Comparison of ENCODE assay signal across 9 mouse cellular contexts in genomic region chr7:141491151-141491550, GRCm38 (mm10). TPM values are rescaled to one million over a fixed set of nuclear protein-coding genes. Genes with fewer than 3 reads are reported as not detected.
DNase-seq lines count a peak whose midpoint lies in the region; ATAC-seq lines count a peak whose summit lies in the region.
"Had no signal": no experiment of that assay in that cellular context is flagged by ENCODE, and none has a peak within 500 bp of the region (broad histone marks: within the 10 kb centered on the region; RNA-seq: fewer than 3 reads in every experiment).

No protein-coding gene starts in this region.

- DNase-seq in embryo, embryonic 10.5 days (ENCODE audit: low spot score): peak; percentile 10
- no peak for DNase-seq in embryo, embryonic 10 days (ENCODE audit: low spot score)
- peak; percentile 24 for DNase-seq in retina, postnatal 1 day
- no peak for DNase-seq in retina, embryonic 14.5 days (ENCODE audit: low spot score)
- DNase-seq in thymus, postnatal 4 days: peak; percentile 57
- no peak for DNase-seq in ovary, adult 18-20 months (ENCODE audit: low spot score)
- DNase-seq in gastrocnemius, adult 8-10 months (ENCODE audit: low spot score in 2 of 2): no peak
- DNase-seq: gastrocnemius, postnatal 14 days had no signal

- peak; percentile 74 for ATAC-seq in liver, embryonic 12.5 days

- H3K27ac ChIP-seq in liver, embryonic 12.5 days: no peak overlapping the region

- no peak overlapping the region for H3K9ac ChIP-seq in liver, embryonic 12.5 days

- no peak overlapping the region for H3K4me3 ChIP-seq in liver, embryonic 12.5 days

- H3K36me3 ChIP-seq in liver, embryonic 12.5 days: peaks cover 69% of the 10 kb centered on the region

- peaks cover 11% of the 10 kb centered on the region for H3K4me1 ChIP-seq in liver, embryonic 12.5 days

- H3K4me2 ChIP-seq in liver, embryonic 12.5 days: no peak overlapping the region

- H3K27me3 ChIP-seq in liver, embryonic 12.5 days (replicated peaks): no peaks in the 10 kb centered on the region

- no peaks in the 10 kb centered on the region for H3K9me3 ChIP-seq in liver, embryonic 12.5 days (replicated peaks)

- WGBS in liver, embryonic 12.5 days (ENCODE audit: insufficient replicate concordance): 42% methylated on average over 2 of the region's 2 CpGs

RNA-seq across cellular contexts. Expression of gene Tspan4, which starts 16.1 kb away (rescaled TPM):
- 56.1 and 60.9 TPM in 2 replicates for polyA plus RNA-seq in liver, embryonic 12.5 days (2016; fragmentation: Nextera tagmentation; extraction: Ambion mirVana)
- 10 to 100 TPM in 2 of 4 experiments, 1 to 10 TPM in 2; 8.1 to 15.1 (median 11.9) TPM for total RNA-seq in gastrocnemius, adult 8-10 months (2022)

RNA-seq across cellular contexts. Expression of gene Polr2l, which starts 16.2 kb away (rescaled TPM):
- 74.6 and 76.1 TPM in 2 replicates for polyA plus RNA-seq in liver, embryonic 12.5 days (2016; fragmentation: Nextera tagmentation; extraction: Ambion mirVana)
- 10 to 100 TPM; 57.4 to 68.5 (median 63.7) TPM for total RNA-seq in gastrocnemius, adult 8-10 months (2022)

RNA-seq across cellular contexts. Expression of gene Cd151, which starts 24.0 kb away (rescaled TPM):
- 5.7 and 6.2 TPM in 2 replicates for polyA plus RNA-seq in liver, embryonic 12.5 days (2016; fragmentation: Nextera tagmentation; extraction: Ambion mirVana)
- 10 to 100 TPM; 78.2 to 98.0 (median 86.2) TPM for total RNA-seq in gastrocnemius, adult 8-10 months (2022)

RNA-seq across cellular contexts. Expression of gene Cracr2b, which starts 30.3 kb away (rescaled TPM):
- 3.7 and 5.8 TPM in 2 replicates for polyA plus RNA-seq in liver, embryonic 12.5 days (2016; fragmentation: Nextera tagmentation; extraction: Ambion mirVana)
- 10 to 100 TPM in 1 of 4 experiments, 1 to 10 TPM in 3; 3.3 to 11.4 (median 6.9) TPM for total RNA-seq in gastrocnemius, adult 8-10 months (2022)

RNA-seq across cellular contexts. Expression of gene Pnpla2, which starts 36.2 kb away (rescaled TPM):
- 16.6 and 17.8 TPM in 2 replicates for polyA plus RNA-seq in liver, embryonic 12.5 days (2016; fragmentation: Nextera tagmentation; extraction: Ambion mirVana)
- 100 to 1,000 TPM; 250 to 384 (median 284) TPM for total RNA-seq in gastrocnemius, adult 8-10 months (2022)

Comparison
In these comparisons a context has a peak if more than half of its experiments do, and no peak if none do; other contexts are left out.
1. DNase-seq: peak in embryo, embryonic 10.5 days (single experiment), retina, postnatal 1 day (single experiment) and thymus, postnatal 4 days (single experiment); none in embryo, embryonic 10 days (single experiment), retina, embryonic 14.5 days (single experiment), ovary, adult 18-20 months (single experiment) and gastrocnemius, adult 8-10 months (0 of 2).